Mouse (Mus musculus) cortical plate, adult 2 months (tissue): ENCODE measurements around the gene Trmt10a.

Experiments used
- CTCF ChIP-seq: fragments of 200-500 bp; IDR thresholded peaks from 2 replicates; pipeline ENCODE4 v1.5.1; 2011; ENCODE audit warnings: mild to moderate bottlenecking, control low read depth, low read length; ENCODE audit not compliant: insufficient read depth; ENCODE audit errors: extremely low read depth
- POLR2A ChIP-seq: fragments of 200-500 bp; IDR thresholded peaks from 2 replicates; pipeline ENCODE4 v1.6.1; 2011; ENCODE audit warnings: mild to moderate bottlenecking, low read length, control low read depth; ENCODE audit not compliant: insufficient read depth; ENCODE audit errors: extremely low read depth

GRCm38 (mm10) chr3:138155062-138155461, 11.8 kb downstream of the Trmt10a start:
- TF ChIP-seq POLR2A: no peak
- TF ChIP-seq CTCF: no peak
